Mouse (Mus musculus) NIH3T3 (cell line): ENCODE measurements around the gene Tbxas1.

Source experiments
- DNase-seq: peaks from one replicate; pipeline ENCODE4 v3.0.0-alpha.2; 2012; ENCODE audit warnings: low read depth

The Tbxas1 gene

GRCm38 (mm10) chr6:39117584-39118455 lies 242.6 kb downstream of the Tbxas1 start, which contains the start of gene Parp12:
Gene Parp12 (minus strand): TSS chr6:39118349.
- peak; percentile 84 for DNase-seq

GRCm38 (mm10) chr6:39118456-39118881 lies 243.3 kb downstream of the Tbxas1 start:
- DNase-seq = no peak

- peak; percentile 18 for DNase-seq
Observed at GRCm38 (mm10) chr6:39120685-39121084, 245.5 kb downstream of the Tbxas1 start.

- no peak for DNase-seq
Observed at GRCm38 (mm10) chr6:39124719-39125118, 249.5 kb downstream of the Tbxas1 start.

- DNase-seq = no peak
Observed at GRCm38 (mm10) chr6:39131480-39131879, 256.3 kb downstream of the Tbxas1 start.

GRCm38 (mm10) chr6:39132556-39132955 lies 257.4 kb downstream of the Tbxas1 start:
- no peak for DNase-seq
